Mouse (Mus musculus) limb, embryonic 11.5 days (tissue): ENCODE measurements at regions not wholly inside any gene's neighbourhood (a gene's known extent, or its start where the extent isn't known, plus 50 kb on each side); places are given as distances from the start of the nearest gene placed in this dataset.

ENCODE experiments used
- ATAC-seq: fragments of 200-750 bp; cut with Nextera tagmentation; 2 replicates; pipeline ENCODE4 v1.8.0; 2017; ENCODE audit warnings: low read depth; ENCODE audit not compliant: insufficient number of reproducible peaks, low FRiP score, low TSS enrichment
- DNase-seq: peaks from one replicate; pipeline ENCODE4 v3.0.0-alpha.2; 2015; ENCODE audit warnings: low spot score
- H3K27ac ChIP-seq: fragments of 300-500 bp; sonication (generic); replicated peaks from 2 replicates; pipeline ENCODE4 v1.5.1; 2014; ENCODE audit warnings: low read depth, mild to moderate bottlenecking, low read length
- H3K27me3 ChIP-seq: fragments of 300-500 bp; sonication (generic); 2 replicates; pipeline ENCODE4 v1.6.1; 2014; ENCODE audit warnings: mild to moderate bottlenecking, low read length, mixed read lengths; ENCODE audit not compliant: control insufficient read depth, insufficient read depth
- H3K36me3 ChIP-seq: fragments of 300-500 bp; sonication (generic); 2 replicates; pipeline ENCODE4 v1.6.1; 2014; ENCODE audit warnings: mild to moderate bottlenecking, low read length, moderate library complexity, mixed read lengths; ENCODE audit not compliant: control insufficient read depth, insufficient read depth
- H3K4me1 ChIP-seq: fragments of 300-500 bp; sonication (generic); 2 replicates; pipeline ENCODE4 v1.6.1; 2014; ENCODE audit warnings: low read length, mixed read lengths; ENCODE audit not compliant: control insufficient read depth, insufficient read depth
- H3K4me2 ChIP-seq: fragments of 300-500 bp; sonication (generic); 2 replicates; pipeline ENCODE4 v1.6.1; 2014; ENCODE audit warnings: low read depth, mild to moderate bottlenecking, moderate library complexity; ENCODE audit not compliant: severe bottlenecking
- H3K4me3 ChIP-seq: fragments of 300-500 bp; sonication (generic); 2 replicates; pipeline ENCODE4 v1.5.1; 2014; ENCODE audit warnings: low read depth, low read length
- H3K9ac ChIP-seq: fragments of 300-500 bp; sonication (generic); 2 replicates; pipeline ENCODE4 v1.6.1; 2014; ENCODE audit warnings: mild to moderate bottlenecking, low read length
- H3K9me3 ChIP-seq: fragments of 300-500 bp; sonication (generic); 2 replicates; pipeline ENCODE4 v1.6.1; 2016; ENCODE audit warnings: low read length; ENCODE audit not compliant: control insufficient read depth
- WGBS: fragments of 180-500 bp; shearing (Covaris S2); extraction: QIAGEN DNeasy Blood & Tissue Kit; methylation state at CpG from one replicate; pipeline ENCODE4 v1.1.7; 2014; 5-methylcytosine and 5-hydroxymethylcytosine counted together

GRCm38 (mm10) chr6:116893299-116893698 lies 176.6 kb upstream of the Tmem72 start:
- H3K9me3 ChIP-seq: no peaks in the 10 kb centered on the region
- WGBS: 85% methylated on average over 8 of the region's 8 CpGs
- H3K36me3 ChIP-seq: no peaks in the 10 kb centered on the region
- H3K4me1 ChIP-seq: no peaks in the 10 kb centered on the region
- H3K4me3 ChIP-seq: no peak overlapping the region
- ATAC-seq: no peak
- no peaks in the 10 kb centered on the region for H3K27me3 ChIP-seq
- H3K4me2 ChIP-seq: no peak overlapping the region
- no peak overlapping the region for H3K9ac ChIP-seq
- H3K27ac ChIP-seq: no peak overlapping the region
- no peak for DNase-seq

GRCm38 (mm10) chr6:116894252-116894651 lies 177.5 kb upstream of the Tmem72 start:
- Histone ChIP-seq H3K4me3 (no peak overlapping the region), H3K4me2 (no peak overlapping the region), H3K9ac (no peak overlapping the region), H3K27me3 (no peaks in the 10 kb centered on the region), H3K27ac (no peak overlapping the region), H3K36me3 (no peaks in the 10 kb centered on the region), H3K9me3 (no peaks in the 10 kb centered on the region), H3K4me1 (no peaks in the 10 kb centered on the region)
- 87% methylated on average over 5 of the region's 5 CpGs for WGBS
- no peak for DNase-seq
- no peak for ATAC-seq

- Histone ChIP-seq H3K4me2 (no peak overlapping the region), H3K27ac (no peak overlapping the region), H3K9me3 (no peaks in the 10 kb centered on the region), H3K9ac (no peak overlapping the region), H3K36me3 (no peaks in the 10 kb centered on the region), H3K4me1 (no peaks in the 10 kb centered on the region), H3K4me3 (no peak overlapping the region), H3K27me3 (no peaks in the 10 kb centered on the region)
- ATAC-seq: no peak
- no peak for DNase-seq
- WGBS: 83% methylated on average over 5 of the region's 5 CpGs
Observed at GRCm38 (mm10) chr6:116895114-116895513, 178.4 kb upstream of the Tmem72 start.

- 86% methylated on average over 4 of the region's 4 CpGs for WGBS
- Histone ChIP-seq H3K9ac (no peak overlapping the region), H3K27me3 (no peaks in the 10 kb centered on the region), H3K4me3 (no peak overlapping the region), H3K9me3 (no peaks in the 10 kb centered on the region), H3K4me1 (no peaks in the 10 kb centered on the region), H3K27ac (no peak overlapping the region), H3K36me3 (no peaks in the 10 kb centered on the region), H3K4me2 (no peak overlapping the region)
- DNase-seq (no peak), ATAC-seq (no peak)
Observed at GRCm38 (mm10) chr6:116896132-116896630, 179.5 kb upstream of the Tmem72 start.

- H3K4me3 ChIP-seq: no peak overlapping the region
- no peak overlapping the region for H3K9ac ChIP-seq
- ATAC-seq (no peak), DNase-seq (no peak)
- H3K9me3 ChIP-seq: no peaks in the 10 kb centered on the region
- 55% methylated on average over 1 of the region's 1 CpGs for WGBS
- no peaks in the 10 kb centered on the region for H3K4me1 ChIP-seq
- no peak overlapping the region for H3K4me2 ChIP-seq
- H3K27ac ChIP-seq: no peak overlapping the region
- no peaks in the 10 kb centered on the region for H3K27me3 ChIP-seq
- H3K36me3 ChIP-seq: no peaks in the 10 kb centered on the region
Observed at GRCm38 (mm10) chr6:116901816-116902215, 185.1 kb upstream of the Tmem72 start.

- Histone ChIP-seq H3K4me2 (no peak overlapping the region), H3K4me1 (no peaks in the 10 kb centered on the region), H3K9me3 (no peaks in the 10 kb centered on the region), H3K9ac (no peak overlapping the region), H3K36me3 (no peaks in the 10 kb centered on the region), H3K27ac (no peak overlapping the region), H3K27me3 (no peaks in the 10 kb centered on the region), H3K4me3 (no peak overlapping the region)
- ATAC-seq: no peak
- DNase-seq: no peak
- WGBS: 81% methylated on average over 3 of the region's 3 CpGs
Observed at GRCm38 (mm10) chr6:116902371-116902770, 185.7 kb upstream of the Tmem72 start.

GRCm38 (mm10) chr6:116906426-116907172 lies 189.9 kb upstream of the Tmem72 start:
- H3K27me3 ChIP-seq: no peaks in the 10 kb centered on the region
- no peaks in the 10 kb centered on the region for H3K36me3 ChIP-seq
- H3K9ac ChIP-seq: no peak overlapping the region
- no peak for DNase-seq
- H3K9me3 ChIP-seq: no peaks in the 10 kb centered on the region
- no peak overlapping the region for H3K4me2 ChIP-seq
- no peak overlapping the region for H3K27ac ChIP-seq
- 85% methylated on average over 7 of the region's 7 CpGs for WGBS
- ATAC-seq: no peak
- H3K4me3 ChIP-seq: no peak overlapping the region
- no peaks in the 10 kb centered on the region for H3K4me1 ChIP-seq

GRCm38 (mm10) chr6:116910607-116911006 lies 193.9 kb upstream of the Tmem72 start:
- Histone ChIP-seq H3K4me2 (no peak overlapping the region), H3K27me3 (no peaks in the 10 kb centered on the region), H3K9me3 (no peaks in the 10 kb centered on the region), H3K4me3 (no peak overlapping the region), H3K9ac (no peak overlapping the region), H3K36me3 (no peaks in the 10 kb centered on the region), H3K4me1 (no peaks in the 10 kb centered on the region), H3K27ac (no peak overlapping the region)
- ATAC-seq: no peak
- 86% methylated on average over 7 of the region's 7 CpGs for WGBS
- DNase-seq: no peak

GRCm38 (mm10) chr6:116912161-116912560 lies 195.4 kb upstream of the Tmem72 start:
- Histone ChIP-seq H3K27me3 (no peaks in the 10 kb centered on the region), H3K9ac (no peak overlapping the region), H3K9me3 (no peaks in the 10 kb centered on the region), H3K4me2 (no peak overlapping the region), H3K4me1 (no peaks in the 10 kb centered on the region), H3K27ac (no peak overlapping the region), H3K36me3 (no peaks in the 10 kb centered on the region), H3K4me3 (no peak overlapping the region)
- DNase-seq (no peak), ATAC-seq (no peak)
- 75% methylated on average over 3 of the region's 3 CpGs for WGBS
